Mouse (Mus musculus): Measurements from ENCODE around the gene Gja10. TPM values are rescaled to one million over a fixed set of nuclear protein-coding genes. Genes with fewer than 3 reads are reported as not detected.

Gene Gja10
- total RNA-seq, 1 experiment: 0.09 TPM

GRCm38 (mm10) chr4:32549150-32549549 lies 53.4 kb downstream of the Gja10 start:
- Histone ChIP-seq H3K9ac (ENCODE audit: insufficient read depth, low read depth, low read length, poor library complexity, severe bottlenecking) (no peak overlapping the region), H3K9me3 (ENCODE audit: control insufficient read depth, insufficient read depth, low read depth, low read length) (no peaks in the 10 kb centered on the region), H3K27ac (ENCODE audit: insufficient read depth, low read depth, low read length, poor library complexity, severe bottlenecking) (no peak overlapping the region), H3K4me1 (ENCODE audit: control insufficient read depth in 2 of 2, insufficient read depth in 2 of 2, low read length in 2 of 2, poor library complexity in 1 of 2) (no peaks in the 10 kb centered on the region), H3K4me3 (ENCODE audit: insufficient read depth in 1 of 2, low read depth in 1 of 2, low read length in 2 of 2, poor library complexity in 1 of 2, severe bottlenecking in 1 of 2) (no peak overlapping the region), H3K36me3 (ENCODE audit: control insufficient read depth, insufficient read depth, low read length, poor library complexity, severe bottlenecking) (no peaks in the 10 kb centered on the region)
- DNase-seq (ENCODE audit: low read depth, low spot score): no peak
- TF ChIP-seq ZNF384 (IDR thresholded peaks at IDR 0.05; ENCODE audit: low read depth, low read length): no peak
- no peak for TF ChIP-seq CHD2 (IDR thresholded peaks at IDR 0.05; ENCODE audit: low read depth, low read length)
- TF ChIP-seq MAFK (IDR thresholded peaks at IDR 0.05; ENCODE audit: insufficient read depth, low read depth, low read length): no peak
- TF ChIP-seq HCFC1 (IDR thresholded peaks at IDR 0.05; ENCODE audit: borderline replicate concordance, insufficient read depth, low read length): no peak
- TF ChIP-seq ZC3H11A (IDR thresholded peaks at IDR 0.05; ENCODE audit: borderline replicate concordance, low read depth, low read length): no peak
- in situ Hi-C loops (cut with MboI; ENCODE audit: low sequenced_read_pairs in 2 of 2, unreplicated experiment in 2 of 2): loop anchor here in 1 of 2 experiments (10.0 kb wide), 1 partner anchor 494 kb away; no protein-coding TSS in a partner anchor

Other genes with a start within 250 kb of the Gja10 start
- gene Casp8ap2, start 12.7 kb upstream of the Gja10 start, total RNA-seq (2012; rRNA removed): 30.7 and 39.0 TPM in 2 replicates
- 143 and 146 TPM in 2 replicates for gene Mdn1, start 54.4 kb upstream of the Gja10 start, total RNA-seq (2012; rRNA removed)
- gene Lyrm2, start 197.5 kb upstream of the Gja10 start, total RNA-seq (2012; rRNA removed): 18.0 and 24.2 TPM in 2 replicates